Mouse (Mus musculus): ENCODE data around the gene Smok2a.
"Not testable (repeated sequence)": the region's sequence is repeated elsewhere in the genome, so short reads cannot be mapped to it uniquely, and the experiment has no call there.

GRCm38 (mm10) chr17:13202453-13203107, 18.4 kb upstream of the Smok2a start:
- not testable (repeated sequence) for TF ChIP-seq CTCF (conservative IDR thresholded peaks at IDR 0.05; ENCODE audit: insufficient read depth, insufficient read length, low read depth, low read length); POLR2A (IDR thresholded peaks at IDR 0.05; ENCODE audit: low read depth, low read length)

Measured in kidney, adult 2 months (tissue).